Mouse (Mus musculus): ENCODE data around the gene Sh3rf1. TPM values are rescaled to one million over a fixed set of nuclear protein-coding genes. Genes with fewer than 3 reads are reported as not detected.

Gene Sh3rf1
- polyA plus RNA-seq, 1 experiment from 2014 or later = 8.4 TPM

DNA sequence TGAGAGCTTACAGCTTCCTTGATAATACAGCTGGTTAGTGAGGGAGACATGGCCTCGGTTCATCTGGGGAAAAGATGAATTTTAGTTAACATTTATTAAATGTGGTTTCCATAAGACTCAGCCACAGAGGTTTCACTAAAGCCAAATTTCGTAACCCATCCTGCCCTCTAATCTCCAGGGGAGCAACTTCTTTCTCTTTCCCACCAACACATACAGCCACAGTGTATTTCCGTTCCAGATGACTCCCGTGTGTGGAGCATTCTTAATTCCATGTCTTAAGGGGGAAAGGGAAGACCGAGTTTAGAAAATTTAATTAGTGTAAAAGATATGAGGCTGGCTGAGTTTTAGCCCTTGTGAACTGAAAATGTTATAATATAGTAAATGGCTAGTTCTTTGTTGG, 131.8 kb downstream of the Sh3rf1 start:
- no peak overlapping the region for H3K4me3 ChIP-seq
- H3K27ac ChIP-seq = no peak overlapping the region
- no peaks in the 10 kb centered on the region for H3K9me3 ChIP-seq
- 78% methylated on average over 5 of the region's 5 CpGs for WGBS
- H3K36me3 ChIP-seq = no peaks in the 10 kb centered on the region
- H3K27me3 ChIP-seq (ENCODE audit: insufficient read depth, poor library complexity, severe bottlenecking) = no peaks in the 10 kb centered on the region
- no peak for DNase-seq (ENCODE audit: low spot score)
- H3K4me1 ChIP-seq = peaks cover 43% of the 10 kb centered on the region

DNA sequence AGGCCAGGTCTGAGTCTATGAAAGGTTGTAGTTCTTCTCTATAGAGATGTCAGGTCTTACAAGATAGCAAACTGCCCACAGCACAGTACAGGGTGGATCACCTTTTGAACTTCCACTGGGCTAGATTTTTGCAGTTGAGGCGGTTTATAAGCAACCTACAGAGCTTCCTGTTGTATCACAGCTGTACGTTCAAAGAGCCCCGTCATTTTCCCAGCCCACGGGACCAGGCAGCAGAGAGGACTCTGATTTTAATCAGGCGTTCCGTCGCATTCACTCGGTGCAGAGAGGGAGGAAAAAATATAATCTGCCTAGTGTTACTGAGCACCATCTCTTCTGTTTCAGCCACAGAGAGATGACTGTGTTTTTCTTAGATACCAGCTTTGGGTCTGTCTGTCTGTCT, 135.3 kb downstream of the Sh3rf1 start:
- Histone ChIP-seq H3K27ac (peak overlapping the region; percentile 22; the same call in 1 of the 2 replicates), H3K36me3 (peaks cover 4% of the 10 kb centered on the region), H3K4me3 (no peak overlapping the region), H3K9me3 (no peaks in the 10 kb centered on the region), H3K27me3 (ENCODE audit: insufficient read depth, poor library complexity, severe bottlenecking) (no peaks in the 10 kb centered on the region), H3K4me1 (peaks cover 34% of the 10 kb centered on the region)
- no peak for DNase-seq (ENCODE audit: low spot score)
- 23% methylated on average over 8 of the region's 8 CpGs for WGBS

- 44% methylated on average over 10 of the region's 10 CpGs for WGBS
- Histone ChIP-seq H3K27me3 (ENCODE audit: insufficient read depth, poor library complexity, severe bottlenecking) (no peaks in the 10 kb centered on the region), H3K9me3 (no peaks in the 10 kb centered on the region), H3K36me3 (peaks cover 8% of the 10 kb centered on the region), H3K4me3 (0 out of 2 replicates have a peak overlapping the region, but pooled peaks have one; percentile 38), H3K27ac (peak overlapping the region; percentile 64; the same call in 1 of the 2 replicates), H3K4me1 (peaks cover 30% of the 10 kb centered on the region)
- no peak for DNase-seq (ENCODE audit: low spot score)
Observed at GRCm38 (mm10) chr8:61359851-61360272, 136.2 kb downstream of the Sh3rf1 start.

GRCm38 (mm10) chr8:61360362-61360761, 136.7 kb downstream of the Sh3rf1 start:
- H3K27me3 ChIP-seq (ENCODE audit: insufficient read depth, poor library complexity, severe bottlenecking) = no peaks in the 10 kb centered on the region
- 82% methylated on average over 4 of the region's 4 CpGs for WGBS
- peaks cover 30% of the 10 kb centered on the region for H3K4me1 ChIP-seq
- H3K36me3 ChIP-seq = peaks cover 8% of the 10 kb centered on the region
- DNase-seq (ENCODE audit: low spot score) = no peak
- no peaks in the 10 kb centered on the region for H3K9me3 ChIP-seq
- H3K27ac ChIP-seq = no peak overlapping the region
- H3K4me3 ChIP-seq = no peak overlapping the region

DNA sequence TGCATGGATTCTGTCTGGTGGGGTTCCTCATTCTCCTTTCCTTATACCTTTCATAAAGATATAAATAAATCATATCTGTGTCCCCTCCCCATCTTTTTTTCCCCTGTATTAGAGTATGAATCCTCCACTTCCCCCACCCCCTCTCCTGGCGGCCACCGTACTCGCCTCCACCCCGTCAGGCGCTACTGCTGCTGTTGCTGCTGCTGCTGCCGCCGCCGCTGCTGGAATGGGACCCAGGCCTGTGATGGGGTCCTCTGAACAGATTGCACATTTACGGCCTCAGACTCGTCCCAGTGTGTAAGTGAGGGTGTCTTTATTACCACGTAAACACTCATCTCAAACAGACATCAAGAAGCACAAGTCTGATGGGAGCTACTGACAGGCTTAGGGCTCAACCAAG, 137.8 kb downstream of the Sh3rf1 start:
- peaks cover 26% of the 10 kb centered on the region for H3K4me1 ChIP-seq
- no peaks in the 10 kb centered on the region for H3K9me3 ChIP-seq
- no peak for DNase-seq (ENCODE audit: low spot score)
- H3K27ac ChIP-seq = no peak overlapping the region
- WGBS = 91% methylated on average over 11 of the region's 11 CpGs
- no peak overlapping the region for H3K4me3 ChIP-seq
- no peaks in the 10 kb centered on the region for H3K27me3 ChIP-seq (ENCODE audit: insufficient read depth, poor library complexity, severe bottlenecking)
- H3K36me3 ChIP-seq = peaks cover 9% of the 10 kb centered on the region

DNA sequence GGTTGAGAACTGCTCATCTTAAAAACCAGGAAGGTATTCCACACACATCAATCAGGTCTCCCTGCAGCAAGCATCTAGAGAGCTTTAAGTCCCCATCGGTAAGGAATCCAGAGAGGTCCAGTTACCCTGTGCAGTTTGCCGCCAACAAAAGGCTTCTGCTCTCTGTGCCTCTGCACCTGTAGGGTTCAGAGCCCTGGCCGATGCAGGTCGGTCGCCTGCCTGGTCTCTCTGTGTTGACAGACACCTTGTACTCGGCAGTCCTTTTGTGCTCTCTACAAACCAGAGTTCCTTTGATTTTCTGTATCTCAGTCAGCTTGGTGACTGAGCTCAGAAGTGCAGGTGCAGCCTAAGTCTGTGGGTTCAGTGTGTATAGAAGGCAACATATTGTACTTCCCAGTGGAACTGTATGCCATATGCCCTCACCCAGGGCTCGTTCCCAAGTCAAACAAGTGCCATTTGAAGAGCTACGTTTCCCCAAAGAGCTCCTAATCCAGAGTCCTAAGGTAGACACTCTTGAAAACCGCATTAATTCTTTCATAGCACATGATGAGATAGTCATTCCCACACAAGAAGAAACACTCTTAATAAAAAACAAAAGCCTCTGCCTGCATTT, 138.7 kb downstream of the Sh3rf1 start:
- Histone ChIP-seq H3K4me3 (no peak overlapping the region), H3K4me1 (peaks cover 21% of the 10 kb centered on the region), H3K27ac (no peak overlapping the region), H3K9me3 (no peaks in the 10 kb centered on the region), H3K36me3 (peaks cover 13% of the 10 kb centered on the region), H3K27me3 (ENCODE audit: insufficient read depth, poor library complexity, severe bottlenecking) (no peaks in the 10 kb centered on the region)
- 77% methylated on average over 9 of the region's 9 CpGs for WGBS
- DNase-seq (ENCODE audit: low spot score) = no peak

DNA sequence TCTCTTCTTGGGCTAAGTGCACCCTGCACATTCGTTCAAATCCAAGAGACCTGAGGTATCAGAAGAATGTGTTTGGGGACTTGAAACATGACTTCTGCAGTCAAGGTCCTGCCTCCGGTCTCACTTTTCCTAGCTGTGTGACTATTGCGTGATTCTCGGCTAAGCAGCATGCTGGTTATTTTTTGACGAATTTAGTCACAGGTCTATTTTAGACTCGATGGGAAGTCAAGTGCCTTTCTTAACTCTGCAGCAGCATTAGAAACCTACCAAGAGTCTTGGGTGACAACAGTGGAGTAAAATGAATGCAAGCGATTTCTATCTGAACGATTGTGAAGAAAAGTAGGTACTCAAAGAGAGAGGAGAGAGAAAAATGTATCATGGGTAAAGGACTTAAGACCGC, 149.6 kb downstream of the Sh3rf1 start:
- 89% methylated on average over 9 of the region's 9 CpGs for WGBS
- Histone ChIP-seq H3K9me3 (no peaks in the 10 kb centered on the region), H3K27ac (no peak overlapping the region), H3K36me3 (peaks cover 15% of the 10 kb centered on the region; the same call in 1 of the 2 replicates), H3K4me1 (peaks cover 2% of the 10 kb centered on the region; the same call in 1 of the 2 replicates), H3K27me3 (ENCODE audit: insufficient read depth, poor library complexity, severe bottlenecking) (peaks cover 4% of the 10 kb centered on the region; the same call in 1 of the 2 replicates), H3K4me3 (no peak overlapping the region)
- DNase-seq (ENCODE audit: low spot score) = no peak

- Histone ChIP-seq H3K4me3 (no peak overlapping the region), H3K4me1 (peaks cover 11% of the 10 kb centered on the region), H3K36me3 (peaks cover 15% of the 10 kb centered on the region; the same call in 1 of the 2 replicates), H3K9me3 (no peaks in the 10 kb centered on the region), H3K27me3 (ENCODE audit: insufficient read depth, poor library complexity, severe bottlenecking) (peaks cover 4% of the 10 kb centered on the region; the same call in 1 of the 2 replicates), H3K27ac (no peak overlapping the region)
- 90% methylated on average over 16 of the region's 16 CpGs for WGBS
- no peak for DNase-seq (ENCODE audit: low spot score)
Observed at GRCm38 (mm10) chr8:61374059-61374755, 150.5 kb downstream of the Sh3rf1 start.

- no peak overlapping the region for H3K4me3 ChIP-seq
- H3K27ac ChIP-seq = no peak overlapping the region
- H3K36me3 ChIP-seq = peaks cover 15% of the 10 kb centered on the region; the same call in 1 of the 2 replicates
- 85% methylated on average over 7 of the region's 7 CpGs for WGBS
- H3K27me3 ChIP-seq (ENCODE audit: insufficient read depth, poor library complexity, severe bottlenecking) = peaks cover 4% of the 10 kb centered on the region; the same call in 1 of the 2 replicates
- DNase-seq (ENCODE audit: low spot score) = no peak
- H3K4me1 ChIP-seq = peaks cover 13% of the 10 kb centered on the region
- no peaks in the 10 kb centered on the region for H3K9me3 ChIP-seq
Observed at GRCm38 (mm10) chr8:61375205-61375604, 151.5 kb downstream of the Sh3rf1 start.

GRCm38 (mm10) chr8:61378847-61379698, 155.4 kb downstream of the Sh3rf1 start:
- Histone ChIP-seq H3K4me1 (peaks cover 24% of the 10 kb centered on the region), H3K4me3 (no peak overlapping the region), H3K36me3 (peaks cover 6% of the 10 kb centered on the region; the same call in 1 of the 2 replicates), H3K27me3 (ENCODE audit: insufficient read depth, poor library complexity, severe bottlenecking) (peaks cover under 1% of the 10 kb centered on the region; the same call in 1 of the 2 replicates), H3K9me3 (no peaks in the 10 kb centered on the region), H3K27ac (peak overlapping the region; percentile 10; the same call in 1 of the 2 replicates)
- WGBS = 45% methylated on average over 11 of the region's 11 CpGs
- no peak for DNase-seq (ENCODE audit: low spot score)

DNA sequence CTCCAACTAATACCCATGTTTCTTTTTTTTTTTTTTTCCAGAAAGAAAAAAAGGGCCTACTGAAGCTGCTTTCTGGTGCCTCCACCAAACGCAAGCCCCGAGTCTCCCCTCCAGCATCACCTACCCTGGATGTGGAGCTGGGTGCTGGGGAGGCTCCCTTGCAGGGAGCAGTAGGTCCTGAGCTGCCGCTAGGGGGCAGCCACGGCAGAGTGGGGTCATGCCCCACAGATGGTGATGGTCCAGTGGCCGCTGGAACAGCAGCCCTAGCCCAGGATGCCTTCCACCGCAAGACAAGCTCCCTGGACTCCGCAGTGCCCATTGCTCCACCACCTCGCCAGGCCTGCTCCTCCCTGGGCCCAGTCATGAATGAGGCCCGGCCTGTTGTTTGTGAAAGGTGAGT, 160.9 kb downstream of the Sh3rf1 start:
- H3K36me3 ChIP-seq = peaks cover 14% of the 10 kb centered on the region; the same call in 1 of the 2 replicates
- peaks cover 32% of the 10 kb centered on the region for H3K4me1 ChIP-seq
- no peak overlapping the region for H3K4me3 ChIP-seq
- no peaks in the 10 kb centered on the region for H3K9me3 ChIP-seq
- WGBS = 70% methylated on average over 9 of the region's 9 CpGs
- no peak for DNase-seq (ENCODE audit: low spot score)
- peaks cover 3% of the 10 kb centered on the region for H3K27me3 ChIP-seq (ENCODE audit: insufficient read depth, poor library complexity, severe bottlenecking)
- H3K27ac ChIP-seq = no peak overlapping the region

DNA sequence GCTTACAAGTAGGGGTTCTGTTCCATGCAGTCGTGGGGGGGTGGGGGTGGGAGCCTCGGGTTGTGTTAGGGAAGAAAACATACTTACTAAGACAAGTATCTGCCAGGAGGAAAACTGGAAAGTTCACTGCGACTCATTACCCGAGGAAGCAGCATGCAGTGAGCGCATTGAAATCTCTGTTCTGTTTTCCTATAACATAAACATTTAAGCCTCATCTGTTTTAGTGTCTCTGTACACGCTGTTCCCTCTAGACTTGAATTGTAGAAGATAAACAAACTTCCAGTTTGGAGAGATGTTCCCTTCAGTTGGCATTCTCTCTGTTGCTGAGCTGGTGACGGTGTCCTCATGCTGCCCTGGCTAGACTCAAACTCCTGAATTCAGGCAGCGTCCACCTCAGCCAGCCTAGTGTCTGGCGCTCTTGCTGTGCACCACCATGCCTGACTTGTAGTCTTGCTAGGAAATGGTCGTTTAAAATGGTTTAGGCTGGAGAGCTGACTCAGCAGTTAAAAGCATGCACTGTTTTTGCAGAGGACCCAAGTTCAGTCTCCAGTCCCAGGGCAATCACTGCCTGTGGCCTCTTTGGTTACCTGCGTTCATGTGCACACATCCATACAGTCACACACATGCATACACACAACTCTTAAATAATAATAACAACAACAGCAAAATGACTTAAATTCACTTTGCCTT, 162.0 kb downstream of the Sh3rf1 start:
- peaks cover 14% of the 10 kb centered on the region; the same call in 1 of the 2 replicates for H3K36me3 ChIP-seq
- no peak for DNase-seq (ENCODE audit: low spot score)
- 78% methylated on average over 11 of the region's 11 CpGs for WGBS
- no peak overlapping the region for H3K27ac ChIP-seq
- H3K9me3 ChIP-seq = no peaks in the 10 kb centered on the region
- H3K4me1 ChIP-seq = peaks cover 33% of the 10 kb centered on the region
- H3K4me3 ChIP-seq = no peak overlapping the region
- peaks cover 3% of the 10 kb centered on the region for H3K27me3 ChIP-seq (ENCODE audit: insufficient read depth, poor library complexity, severe bottlenecking)

All from heart, embryonic 10.5 days (tissue).